Mouse (Mus musculus) kidney, adult 2 months (tissue): ENCODE measurements at regions not wholly inside any gene's neighbourhood (a gene's known extent, or its start where the extent isn't known, plus 50 kb on each side); places are given as distances from the start of the nearest gene placed in this dataset.

Source experiments
- CTCF ChIP-seq: fragments of 200-500 bp; conservative IDR thresholded peaks from 2 replicates; pipeline ENCODE4 v1.5.1; 2011; ENCODE audit warnings: low read depth, mild to moderate bottlenecking, control low read depth, low read length, moderate library complexity, mixed read lengths; ENCODE audit not compliant: insufficient read depth, insufficient read length
- POLR2A ChIP-seq: fragments of 200-500 bp; IDR thresholded peaks from one replicate; pipeline ENCODE4 v1.6.1; 2011; ENCODE audit warnings: low read depth, low read length, control low read depth

DNA sequence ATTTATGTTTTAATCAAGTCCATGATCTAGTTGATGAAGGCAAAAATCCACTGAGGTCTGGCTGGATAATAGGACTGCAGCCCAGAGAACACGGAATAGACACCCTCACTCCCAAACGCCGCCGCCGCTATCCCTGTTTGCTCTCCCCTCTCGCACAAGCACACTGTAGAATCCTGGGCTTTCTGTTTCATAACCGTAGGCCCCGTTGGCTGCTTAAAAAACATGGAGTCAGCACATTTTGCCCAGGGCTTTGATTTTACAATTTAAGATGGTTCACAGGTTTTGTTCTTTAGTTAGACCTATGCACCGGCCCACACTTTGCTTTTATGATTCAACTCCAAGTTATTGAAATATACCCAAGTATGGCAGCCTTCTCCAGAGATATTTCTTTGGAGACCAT is 229.6 kb downstream of the Ttll7 start:
- TF ChIP-seq CTCF (no peak), POLR2A (no peak)
